Mouse (Mus musculus) regulatory T cell (primary cell): ENCODE data around the gene Pced1a.

Experiments
- in situ Hi-C: fragments of 300-600 bp; cut with MboI, MseI; formaldehyde crosslinking; loops from one replicate; pipeline ENCODE4 v1.15.1; 2025; ENCODE audit warnings: high pct_unique_total_duplicates

Gene Pced1a

GRCm38 (mm10) chr2:130436769-130437168 lies 12.3 kb upstream of the Pced1a start:
- in situ Hi-C loops: no loop called here

GRCm38 (mm10) chr2:130433152-130433551 lies 8.7 kb upstream of the Pced1a start:
- in situ Hi-C loops: no loop called here

DNA sequence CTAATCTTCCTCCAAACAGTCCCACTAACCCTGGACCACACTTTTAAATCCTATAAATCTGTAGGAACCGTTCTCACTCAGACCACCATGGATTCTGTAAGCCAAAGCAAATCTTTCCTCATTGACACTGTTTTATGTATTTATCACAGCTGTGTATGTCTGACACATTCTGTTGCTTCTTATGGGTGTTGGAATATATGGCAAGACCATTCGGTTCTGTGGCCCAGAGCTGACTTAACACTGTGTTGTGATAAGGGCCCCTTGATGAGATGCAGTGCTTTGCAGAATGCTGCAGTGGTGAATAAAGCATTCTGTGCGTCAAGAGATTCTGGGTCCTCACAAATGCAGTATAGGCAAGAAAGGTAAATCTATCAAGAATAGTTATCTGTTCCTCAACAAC lies 7.7 kb upstream of the Pced1a start:
- in situ Hi-C loops: no loop called here

DNA sequence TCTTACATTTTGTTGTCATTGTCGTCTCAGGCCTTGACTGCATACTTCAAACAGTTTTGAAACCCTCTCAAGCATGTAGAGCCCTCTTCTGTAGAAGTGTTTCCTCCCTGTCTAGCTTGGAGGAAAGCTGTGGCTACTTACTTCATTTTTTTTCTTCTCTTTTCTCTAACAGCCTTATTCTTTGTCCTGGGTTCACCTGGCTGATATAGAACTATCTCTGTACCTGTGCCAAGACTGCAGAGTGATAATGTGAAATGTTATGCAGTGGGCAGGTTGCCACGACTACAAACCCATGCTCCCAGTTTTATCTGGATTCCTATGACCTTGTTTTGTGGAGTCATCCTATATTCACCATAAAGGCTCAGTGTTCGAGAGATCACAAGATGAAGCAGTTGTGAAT lies 6.0 kb upstream of the Pced1a start:
- in situ Hi-C loops: no loop called here

DNA sequence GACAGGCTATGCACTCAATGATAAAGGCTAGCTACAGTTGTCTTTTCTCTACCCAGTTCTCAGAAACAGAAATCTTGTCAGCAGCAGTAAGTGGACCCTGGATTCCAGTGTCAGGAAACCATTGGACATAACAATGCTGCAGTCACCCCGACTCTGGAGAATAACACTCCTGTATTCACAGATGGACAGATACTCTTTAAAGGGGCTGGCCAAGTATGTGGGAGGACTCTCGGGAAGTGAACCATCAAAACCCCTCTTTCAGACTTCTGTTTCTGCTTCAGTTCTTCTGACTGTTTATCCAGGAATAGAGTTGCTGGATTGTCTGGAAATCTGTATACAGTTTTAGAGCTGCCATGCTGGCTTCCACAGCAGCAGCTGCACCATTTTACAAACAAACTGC lies 5.3 kb upstream of the Pced1a start:
- in situ Hi-C loops: no loop called here

- in situ Hi-C loops: no loop called here
These were observed 611 bp upstream of the Pced1a start for GRCm38 (mm10) chr2:130425112-130425511.

DNA sequence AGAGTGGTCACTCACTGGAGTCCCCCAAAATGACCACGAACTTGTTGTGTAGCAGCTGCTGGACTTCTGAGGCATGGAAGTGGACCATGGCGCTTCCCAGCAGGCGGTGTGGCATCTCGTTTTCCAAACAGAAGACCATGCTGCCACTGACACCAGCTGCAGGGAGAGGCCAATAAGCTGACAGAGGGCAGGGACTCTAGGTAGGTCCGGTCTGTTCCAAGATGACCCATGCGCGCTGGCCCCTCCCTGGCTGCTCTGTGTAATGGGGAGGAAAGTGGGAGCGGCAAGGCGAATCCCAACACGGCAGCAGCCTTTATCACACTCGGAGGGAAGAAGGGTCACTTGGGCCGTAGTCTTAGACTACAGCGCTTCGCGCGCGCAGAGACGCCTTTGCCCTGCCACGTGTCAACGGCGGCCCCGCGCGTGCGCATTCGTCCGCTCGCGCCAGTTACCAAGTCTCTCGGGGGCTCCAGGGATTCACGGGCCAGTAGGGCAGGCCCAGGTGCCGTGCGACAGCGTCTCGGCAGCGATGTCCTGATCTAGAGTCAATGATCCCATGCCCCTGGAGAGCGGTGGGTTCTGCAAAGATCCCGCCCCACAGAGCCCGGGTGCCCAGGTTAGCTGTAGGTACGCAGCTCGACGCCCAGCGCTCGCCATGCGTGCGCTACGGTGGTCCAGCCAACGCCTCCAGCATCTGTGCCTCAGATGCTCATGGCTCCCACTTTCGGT lies 940 bp downstream of the Pced1a start:
- in situ Hi-C loops: no loop called here

DNA sequence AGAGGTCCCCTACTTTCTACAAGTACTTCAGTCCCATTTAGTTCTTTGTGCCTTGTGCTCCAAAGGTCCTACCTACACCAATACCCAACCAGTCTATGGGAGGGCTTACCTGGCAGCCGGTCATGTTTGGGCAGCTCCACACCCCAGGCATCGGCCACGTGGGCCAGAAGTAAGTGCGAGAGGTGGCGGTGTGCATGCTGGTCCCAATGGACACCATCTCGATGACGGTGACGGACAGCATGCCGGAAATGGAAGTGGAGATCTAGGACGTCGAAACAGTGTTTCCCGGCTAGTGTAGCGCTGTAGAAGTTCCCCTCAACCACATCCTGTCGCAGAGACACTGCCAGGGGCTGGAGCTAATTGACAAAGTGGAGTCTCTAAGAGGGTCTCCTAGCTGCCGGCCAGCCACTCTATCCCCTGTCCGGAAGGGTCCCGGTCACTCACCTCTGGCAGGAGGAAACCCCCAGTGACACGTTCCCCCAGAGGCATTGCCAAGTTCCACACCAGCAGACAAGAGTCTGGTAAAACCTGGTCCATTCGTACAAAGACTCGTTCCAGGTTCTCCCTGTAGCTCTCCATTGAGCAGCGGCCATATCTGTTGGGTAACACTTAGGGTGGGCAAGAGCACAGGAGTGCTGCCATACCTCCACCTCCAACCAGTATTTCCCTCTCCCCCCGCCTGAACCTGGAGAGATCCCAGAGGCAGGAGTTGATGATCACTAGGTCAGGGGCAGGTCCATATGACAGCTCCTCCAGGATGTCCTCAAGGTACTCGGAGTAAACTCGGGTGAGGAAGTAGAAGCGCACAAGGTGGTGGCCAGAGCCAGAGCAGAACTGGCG lies 2.5 kb downstream of the Pced1a start:
- in situ Hi-C loops: no loop called here

DNA sequence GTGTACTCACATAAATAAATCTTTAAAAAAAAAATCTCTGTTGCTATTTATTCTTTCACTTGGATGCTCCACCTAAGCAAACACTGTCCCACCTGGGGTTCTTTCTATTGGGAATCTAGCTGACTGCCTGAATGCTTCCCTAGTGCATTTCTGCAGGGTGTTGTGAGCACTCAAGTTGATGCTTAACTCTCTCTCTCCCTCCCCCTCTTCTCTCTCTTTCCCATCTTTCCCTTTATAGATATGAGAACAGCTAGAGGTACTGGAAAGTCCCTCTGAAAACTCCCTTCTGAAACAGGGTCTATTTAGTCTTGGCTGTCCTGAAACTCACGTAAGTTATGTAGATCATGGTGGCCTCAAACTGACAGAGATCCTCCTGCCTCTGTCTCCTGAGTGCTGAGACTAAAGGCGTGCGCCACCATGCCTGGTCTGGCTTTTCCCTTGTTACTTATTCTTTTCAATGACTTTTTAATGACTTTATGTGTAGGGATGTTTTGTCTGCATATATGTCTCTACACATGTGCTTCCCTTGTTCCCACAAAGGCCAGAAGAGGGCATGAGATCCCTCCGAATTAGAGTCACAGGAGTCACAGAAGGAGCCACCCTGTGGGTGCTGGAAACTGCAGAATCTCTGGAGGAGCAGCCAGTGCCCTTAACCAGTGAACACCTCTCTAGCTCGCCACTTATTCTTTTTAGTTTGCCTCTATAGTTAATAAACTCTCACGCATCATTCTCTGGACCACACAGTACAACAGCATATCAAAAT lies 10.2 kb downstream of the Pced1a start:
- in situ Hi-C loops: no loop called here

DNA sequence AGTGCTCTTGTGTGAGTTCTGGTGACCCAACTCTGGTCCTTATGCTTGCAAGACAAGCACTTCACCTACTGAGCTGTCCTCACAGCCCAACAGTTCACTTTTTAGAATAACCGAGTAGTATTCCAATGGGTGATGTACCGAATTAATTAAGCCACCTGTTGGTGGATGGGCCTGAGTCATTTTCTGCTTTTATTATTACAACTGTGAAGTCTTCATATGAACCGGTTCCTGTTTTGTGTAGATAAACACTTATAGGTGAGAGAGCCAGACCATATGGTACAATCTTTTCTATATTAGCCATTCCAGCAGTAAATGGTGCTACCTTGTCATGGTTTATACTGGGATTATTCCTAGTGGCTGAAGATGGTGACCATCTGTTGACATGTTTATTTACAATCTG lies 11.7 kb downstream of the Pced1a start:
- in situ Hi-C loops: no loop called here

GRCm38 (mm10) chr2:130411558-130412495 lies 12.7 kb downstream of the Pced1a start:
- in situ Hi-C loops: no loop called here

- in situ Hi-C loops: no loop called here
These were observed 16.3 kb downstream of the Pced1a start for GRCm38 (mm10) chr2:130408194-130408593.

GRCm38 (mm10) chr2:130406178-130406577 lies 18.3 kb downstream of the Pced1a start, which contains the start of gene Tmem239:
TSS of gene Tmem239 (plus strand) at chr2:130406478.
- in situ Hi-C loops: no loop called here

GRCm38 (mm10) chr2:130404939-130405338 lies 19.6 kb downstream of the Pced1a start, which contains the start of the genes Gm28372 and 1700020A23Rik:
TSS of gene Gm28372 (plus strand) at chr2:130405239.
TSS of gene 1700020A23Rik (plus strand) at chr2:130405259.
- in situ Hi-C loops: no loop called here

DNA sequence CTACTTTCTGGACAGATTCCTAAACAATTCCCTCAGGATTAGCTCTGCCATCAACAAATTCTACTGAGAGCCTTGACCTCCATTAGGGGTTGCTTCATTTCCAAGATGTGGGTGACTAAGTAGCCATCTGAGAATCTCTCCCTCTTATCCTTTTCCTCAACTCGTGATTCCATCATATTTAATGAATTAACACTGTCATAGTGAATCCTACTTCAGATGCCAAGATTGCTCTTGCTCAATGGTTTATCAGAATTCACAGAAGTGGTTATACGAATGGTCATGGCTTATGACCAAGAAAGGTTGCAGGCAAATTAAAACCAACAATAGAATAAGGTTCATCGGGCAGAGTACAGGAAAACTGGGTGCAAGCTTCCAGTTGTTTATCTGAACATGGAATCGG lies 22.6 kb downstream of the Pced1a start:
- in situ Hi-C loops: no loop called here

DNA sequence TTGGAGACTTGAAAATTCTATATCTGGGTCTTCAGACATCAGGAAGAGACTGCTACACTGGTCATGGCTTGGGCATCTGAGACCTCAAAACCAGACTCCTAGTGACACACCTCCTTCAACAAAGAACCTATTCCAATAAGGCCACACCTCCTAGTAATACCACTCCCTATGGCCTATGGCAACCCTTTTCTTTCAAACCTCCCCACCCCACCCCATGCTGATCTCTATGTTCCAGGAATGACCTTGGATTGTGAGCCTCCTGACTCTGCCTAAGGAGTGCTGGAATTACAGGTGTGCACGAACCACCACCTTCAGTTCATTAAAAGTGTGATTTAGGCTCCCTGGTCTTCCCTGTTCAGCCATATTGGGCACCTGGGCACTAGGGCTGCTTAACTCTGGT lies 24.5 kb downstream of the Pced1a start:
- in situ Hi-C loops: no loop called here

- in situ Hi-C loops: no loop called here
These were observed 26.4 kb downstream of the Pced1a start for GRCm38 (mm10) chr2:130398091-130398490.

DNA sequence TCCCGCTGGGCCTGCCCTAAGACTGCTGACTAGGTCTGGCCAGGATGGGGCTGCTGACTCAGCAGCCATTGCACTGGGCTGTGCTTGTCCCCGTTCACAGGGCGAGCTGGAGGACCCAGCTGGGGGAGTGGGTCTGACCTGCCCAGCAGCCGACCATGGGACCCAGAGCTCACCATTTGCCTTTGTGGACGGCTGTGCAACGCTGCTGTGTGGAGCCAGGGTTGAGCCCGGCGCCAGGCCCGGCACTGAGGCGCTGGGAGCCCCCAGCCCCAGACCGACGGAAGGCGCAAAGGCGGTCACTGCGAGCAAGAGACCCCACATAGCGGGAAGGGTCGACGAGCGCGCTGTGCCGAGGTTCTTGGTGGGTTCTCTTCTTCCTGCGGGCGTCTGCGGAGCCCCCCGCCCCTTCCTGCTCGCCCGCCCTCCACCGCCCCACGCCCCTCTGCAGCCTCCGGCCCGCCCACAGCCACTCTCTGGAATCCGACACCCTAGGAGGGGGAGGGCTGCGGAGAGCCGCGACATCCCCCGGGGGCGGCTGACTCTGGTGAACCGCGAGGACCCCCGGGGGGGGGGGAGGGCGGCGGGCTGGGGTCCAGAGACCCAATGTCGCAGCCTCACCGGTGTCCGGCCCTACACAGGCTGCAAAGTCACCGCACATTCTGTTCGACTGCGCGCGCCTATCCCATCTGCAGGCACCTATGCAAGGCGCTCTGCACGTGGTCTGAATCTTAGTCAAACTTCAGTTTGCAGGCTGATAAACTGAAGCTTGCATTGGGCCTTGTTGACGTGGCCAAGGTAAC lies 27.1 kb downstream of the Pced1a start, which contains the start of gene Cpxm1:
Gene Cpxm1 (minus strand): TSS at position 389 of the 800 bp plus-strand sequence.
- in situ Hi-C loops: no loop called here

GRCm38 (mm10) chr2:130395696-130396095 lies 28.8 kb downstream of the Pced1a start:
- in situ Hi-C loops: no loop called here

- in situ Hi-C loops: no loop called here
These were observed 31.7 kb downstream of the Pced1a start for GRCm38 (mm10) chr2:130392836-130393235.
